Mouse (Mus musculus): ENCODE results near the gene 6030452D12Rik. TPM values are rescaled to one million over a fixed set of nuclear protein-coding genes. Genes with fewer than 3 reads are reported as not detected.

Gene 6030452D12Rik
- polyA plus RNA-seq, 1 experiment from 2014 or later, result not detected

DNA sequence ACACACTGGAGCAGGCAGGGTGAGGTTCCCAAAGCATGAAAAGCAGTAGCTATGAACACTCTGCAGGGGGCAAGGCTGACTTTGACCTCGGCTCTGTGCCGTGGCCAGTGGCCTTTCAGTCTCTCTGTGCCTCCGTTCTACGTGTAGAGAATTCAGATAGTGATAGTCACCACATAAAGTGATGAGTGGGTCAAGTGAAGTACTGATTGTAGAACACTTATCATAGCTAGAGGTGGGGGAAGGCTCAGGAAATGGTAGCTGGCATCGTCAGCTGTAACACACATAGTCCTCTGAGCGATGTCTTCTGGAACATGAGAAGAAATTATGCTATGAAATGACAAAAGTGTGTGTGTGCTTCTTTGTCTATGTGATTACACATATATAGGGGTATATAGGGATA is 36.5 kb upstream of the 6030452D12Rik start:
- Histone ChIP-seq H3K27ac (replicated peaks) (no peak overlapping the region), H3K4me2 (replicated peaks; ENCODE audit: low read depth) (no peak overlapping the region), H3K9ac (ENCODE audit: low read length) (no peak overlapping the region), H3K9me3 (ENCODE audit: control insufficient read depth, low read length) (no peaks in the 10 kb centered on the region), H3K27me3 (ENCODE audit: control insufficient read depth, insufficient read depth, low read length) (no peaks in the 10 kb centered on the region), H3K36me3 (ENCODE audit: control insufficient read depth, insufficient read depth, low read length) (no peaks in the 10 kb centered on the region), H3K4me3 (ENCODE audit: low read depth, low read length) (no peak overlapping the region), H3K4me1 (replicated peaks; ENCODE audit: control insufficient read depth, insufficient read depth) (no peaks in the 10 kb centered on the region)
- TF ChIP-seq CTCF (IDR thresholded peaks at IDR 0.05; ENCODE audit: low read depth) (no peak), EP300 (optimal IDR thresholded peaks at IDR 0.05) (no peak)
- DNase-seq (ENCODE audit: low spot score), result no peak
- no peak for ATAC-seq (ENCODE audit: low FRiP score, low TSS enrichment)
- WGBS, result 86% methylated on average over 6 of the region's 6 CpGs

GRCm38 (mm10) chr8:106469485-106469884 is 30.8 kb upstream of the 6030452D12Rik start:
- DNase-seq (ENCODE audit: low spot score) (no peak), ATAC-seq (ENCODE audit: low FRiP score, low TSS enrichment) (0 out of 2 replicates have a peak, but pooled peaks have one; percentile 21)
- Histone ChIP-seq H3K4me1 (replicated peaks; ENCODE audit: control insufficient read depth, insufficient read depth) (no peaks in the 10 kb centered on the region), H3K27me3 (ENCODE audit: control insufficient read depth, insufficient read depth, low read length) (no peaks in the 10 kb centered on the region), H3K9ac (ENCODE audit: low read length) (no peak overlapping the region), H3K27ac (replicated peaks) (no peak overlapping the region), H3K36me3 (ENCODE audit: control insufficient read depth, insufficient read depth, low read length) (no peaks in the 10 kb centered on the region), H3K4me2 (replicated peaks; ENCODE audit: low read depth) (no peak overlapping the region), H3K9me3 (ENCODE audit: control insufficient read depth, low read length) (no peaks in the 10 kb centered on the region), H3K4me3 (ENCODE audit: low read depth, low read length) (no peak overlapping the region)
- TF ChIP-seq CTCF (IDR thresholded peaks at IDR 0.05; ENCODE audit: low read depth) (no peak), EP300 (optimal IDR thresholded peaks at IDR 0.05) (no peak)
- WGBS, result 48% methylated on average over 7 of the region's 7 CpGs

DNA sequence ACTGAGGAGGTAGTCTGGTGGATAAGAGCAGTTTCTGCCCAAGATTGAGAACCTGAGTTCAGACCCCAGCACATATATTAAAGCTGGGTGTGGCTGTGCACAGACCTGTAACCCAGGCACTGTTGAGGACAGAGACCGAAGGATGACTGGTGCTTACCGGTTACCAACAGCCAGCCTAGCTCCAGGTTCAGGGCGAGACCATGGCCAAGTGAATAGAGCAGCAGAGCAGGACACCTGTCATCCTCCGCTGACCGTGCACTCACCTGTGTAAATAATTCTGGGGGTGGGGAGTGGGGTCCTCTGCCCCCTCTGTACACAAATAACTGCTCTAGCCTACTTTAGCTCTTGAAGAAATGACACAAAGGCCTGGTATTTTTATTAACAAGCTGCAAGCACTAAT is 26.3 kb upstream of the 6030452D12Rik start:
- Histone ChIP-seq H3K4me1 (replicated peaks; ENCODE audit: control insufficient read depth, insufficient read depth) (no peaks in the 10 kb centered on the region), H3K4me3 (ENCODE audit: low read depth, low read length) (no peak overlapping the region), H3K9me3 (ENCODE audit: control insufficient read depth, low read length) (no peaks in the 10 kb centered on the region), H3K27ac (replicated peaks) (no peak overlapping the region), H3K27me3 (ENCODE audit: control insufficient read depth, insufficient read depth, low read length) (no peaks in the 10 kb centered on the region), H3K36me3 (ENCODE audit: control insufficient read depth, insufficient read depth, low read length) (no peaks in the 10 kb centered on the region), H3K9ac (ENCODE audit: low read length) (no peak overlapping the region), H3K4me2 (replicated peaks; ENCODE audit: low read depth) (no peak overlapping the region)
- DNase-seq (ENCODE audit: low spot score) (peak; percentile 9), ATAC-seq (ENCODE audit: low FRiP score, low TSS enrichment) (no peak)
- no peak for TF ChIP-seq EP300 (optimal IDR thresholded peaks at IDR 0.05)
- TF ChIP-seq CTCF (IDR thresholded peaks at IDR 0.05; ENCODE audit: low read depth), result no peak
- 73% methylated on average over 5 of the region's 5 CpGs for WGBS

DNA sequence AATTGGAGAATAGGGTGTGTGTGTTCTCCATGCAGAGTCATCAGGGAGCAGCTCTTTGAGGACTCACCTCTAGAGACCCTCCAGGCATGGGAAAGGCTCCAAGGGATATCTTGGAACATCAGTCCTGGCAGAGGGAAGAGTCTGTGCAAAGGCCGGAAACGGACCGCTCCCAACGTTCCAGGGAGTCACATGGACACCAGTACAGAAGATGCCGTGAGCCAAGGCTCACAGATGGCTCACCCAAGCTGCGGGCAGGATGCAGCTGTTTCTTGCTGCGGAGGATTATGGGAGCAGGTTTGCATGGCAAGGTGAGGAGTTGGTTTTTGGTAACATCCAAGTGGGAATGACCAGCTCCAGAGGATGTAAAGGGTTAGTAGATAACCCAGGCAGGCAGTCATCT is 3.9 kb downstream of the 6030452D12Rik start:
- WGBS, result 77% methylated on average over 7 of the region's 7 CpGs
- H3K4me3 ChIP-seq (ENCODE audit: low read depth, low read length), result no peak overlapping the region
- H3K4me2 ChIP-seq (replicated peaks; ENCODE audit: low read depth), result no peak overlapping the region
- H3K27ac ChIP-seq (replicated peaks), result no peak overlapping the region
- ATAC-seq (ENCODE audit: low FRiP score, low TSS enrichment) (no peak), DNase-seq (ENCODE audit: low spot score) (no peak)
- H3K4me1 ChIP-seq (replicated peaks; ENCODE audit: control insufficient read depth, insufficient read depth), result peaks cover 7% of the 10 kb centered on the region; the same call in 1 of the 2 replicates
- TF ChIP-seq EP300 (optimal IDR thresholded peaks at IDR 0.05) (no peak), CTCF (IDR thresholded peaks at IDR 0.05; ENCODE audit: low read depth) (no peak)
- no peak overlapping the region for H3K9ac ChIP-seq (ENCODE audit: low read length)
- H3K36me3 ChIP-seq (ENCODE audit: control insufficient read depth, insufficient read depth, low read length), result no peaks in the 10 kb centered on the region
- no peaks in the 10 kb centered on the region for H3K27me3 ChIP-seq (ENCODE audit: control insufficient read depth, insufficient read depth, low read length)
- no peaks in the 10 kb centered on the region for H3K9me3 ChIP-seq (ENCODE audit: control insufficient read depth, low read length)

DNA sequence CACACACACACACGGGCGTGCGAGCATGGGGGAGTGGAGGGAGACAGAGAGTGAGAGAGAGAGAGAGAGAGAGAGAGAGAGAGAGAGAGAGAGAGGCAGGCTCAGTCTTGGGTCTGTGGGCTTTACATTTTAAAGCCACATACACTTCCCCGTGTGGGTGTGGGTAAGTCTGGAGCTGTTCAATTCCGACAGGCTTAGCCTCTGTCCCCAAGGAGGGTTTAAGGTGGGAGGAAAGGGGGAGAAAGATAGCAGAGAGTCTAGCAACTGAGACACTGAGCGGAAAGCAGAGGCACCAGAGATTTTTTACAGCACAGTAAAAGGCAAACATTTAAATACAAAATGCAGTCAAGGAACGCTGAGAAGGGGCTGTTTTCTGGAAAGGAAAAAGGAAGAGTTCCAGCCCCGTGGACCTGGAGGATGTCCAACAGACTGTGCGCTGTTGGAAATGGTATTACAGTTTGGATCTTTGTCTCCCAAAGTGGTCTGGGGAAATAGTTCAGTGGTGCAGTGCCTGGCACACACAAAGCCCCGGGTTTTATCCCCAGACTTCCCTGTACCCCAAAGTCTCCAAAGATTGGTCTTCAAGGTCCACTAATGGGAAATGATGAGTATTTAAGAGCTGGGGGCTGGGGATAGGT is 5.1 kb downstream of the 6030452D12Rik start:
- H3K27ac ChIP-seq (replicated peaks), result no peak overlapping the region
- WGBS, result 31% methylated on average over 8 of the region's 10 CpGs
- H3K9ac ChIP-seq (ENCODE audit: low read length), result no peak overlapping the region
- TF ChIP-seq CTCF (IDR thresholded peaks at IDR 0.05; ENCODE audit: low read depth) (no peak), EP300 (optimal IDR thresholded peaks at IDR 0.05) (no peak)
- DNase-seq (ENCODE audit: low spot score), result no peak
- no peak overlapping the region for H3K4me3 ChIP-seq (ENCODE audit: low read depth, low read length)
- H3K4me2 ChIP-seq (replicated peaks; ENCODE audit: low read depth), result no peak overlapping the region
- H3K27me3 ChIP-seq (ENCODE audit: control insufficient read depth, insufficient read depth, low read length), result no peaks in the 10 kb centered on the region
- no peaks in the 10 kb centered on the region for H3K9me3 ChIP-seq (ENCODE audit: control insufficient read depth, low read length)
- ATAC-seq (ENCODE audit: low FRiP score, low TSS enrichment), result no peak
- H3K36me3 ChIP-seq (ENCODE audit: control insufficient read depth, insufficient read depth, low read length), result no peaks in the 10 kb centered on the region
- peaks cover 7% of the 10 kb centered on the region; the same call in 1 of the 2 replicates for H3K4me1 ChIP-seq (replicated peaks; ENCODE audit: control insufficient read depth, insufficient read depth)

GRCm38 (mm10) chr8:106506106-106506505 is 5.8 kb downstream of the 6030452D12Rik start:
- Histone ChIP-seq H3K4me3 (ENCODE audit: low read depth, low read length) (no peak overlapping the region), H3K27me3 (ENCODE audit: control insufficient read depth, insufficient read depth, low read length) (no peaks in the 10 kb centered on the region), H3K4me1 (replicated peaks; ENCODE audit: control insufficient read depth, insufficient read depth) (peaks cover 7% of the 10 kb centered on the region; the same call in 1 of the 2 replicates), H3K4me2 (replicated peaks; ENCODE audit: low read depth) (no peak overlapping the region), H3K9me3 (ENCODE audit: control insufficient read depth, low read length) (no peaks in the 10 kb centered on the region), H3K27ac (replicated peaks) (no peak overlapping the region), H3K9ac (ENCODE audit: low read length) (no peak overlapping the region), H3K36me3 (ENCODE audit: control insufficient read depth, insufficient read depth, low read length) (no peaks in the 10 kb centered on the region)
- no peak for DNase-seq (ENCODE audit: low spot score)
- no peak for ATAC-seq (ENCODE audit: low FRiP score, low TSS enrichment)
- TF ChIP-seq CTCF (IDR thresholded peaks at IDR 0.05; ENCODE audit: low read depth) (no peak), EP300 (optimal IDR thresholded peaks at IDR 0.05) (no peak)
- WGBS, result 69% methylated on average over 1 of the region's 1 CpGs

Data from stomach, postnatal 0 days (tissue).